Mouse (Mus musculus) erythroblast, embryonic 14.5 days (primary cell): ENCODE data around the gene Cadps.

ENCODE experiments used
- GATA1 ChIP-seq: IDR thresholded peaks from 2 replicates; pipeline ENCODE4 v1.6.1; 2012; ENCODE audit warnings: low read length, inconsistent platforms, mixed read lengths
- TAL1 ChIP-seq: IDR thresholded peaks from 3 replicates; pipeline ENCODE4 v1.6.1; 2012; ENCODE audit warnings: low read length, inconsistent platforms, mixed read lengths

GRCm38 (mm10) chr14:12375451-12375850 lies 447.4 kb downstream of the Cadps start:
- TF ChIP-seq GATA1 (no peak), TAL1 (no peak)
